Mouse (Mus musculus): ENCODE measurements around the gene Sept8. TPM values are rescaled to one million over a fixed set of nuclear protein-coding genes. Genes with fewer than 3 reads are reported as not detected.

Gene Sept8
- polyA plus RNA-seq, 1 experiment from 2014 or later, result 17.3 TPM

DNA sequence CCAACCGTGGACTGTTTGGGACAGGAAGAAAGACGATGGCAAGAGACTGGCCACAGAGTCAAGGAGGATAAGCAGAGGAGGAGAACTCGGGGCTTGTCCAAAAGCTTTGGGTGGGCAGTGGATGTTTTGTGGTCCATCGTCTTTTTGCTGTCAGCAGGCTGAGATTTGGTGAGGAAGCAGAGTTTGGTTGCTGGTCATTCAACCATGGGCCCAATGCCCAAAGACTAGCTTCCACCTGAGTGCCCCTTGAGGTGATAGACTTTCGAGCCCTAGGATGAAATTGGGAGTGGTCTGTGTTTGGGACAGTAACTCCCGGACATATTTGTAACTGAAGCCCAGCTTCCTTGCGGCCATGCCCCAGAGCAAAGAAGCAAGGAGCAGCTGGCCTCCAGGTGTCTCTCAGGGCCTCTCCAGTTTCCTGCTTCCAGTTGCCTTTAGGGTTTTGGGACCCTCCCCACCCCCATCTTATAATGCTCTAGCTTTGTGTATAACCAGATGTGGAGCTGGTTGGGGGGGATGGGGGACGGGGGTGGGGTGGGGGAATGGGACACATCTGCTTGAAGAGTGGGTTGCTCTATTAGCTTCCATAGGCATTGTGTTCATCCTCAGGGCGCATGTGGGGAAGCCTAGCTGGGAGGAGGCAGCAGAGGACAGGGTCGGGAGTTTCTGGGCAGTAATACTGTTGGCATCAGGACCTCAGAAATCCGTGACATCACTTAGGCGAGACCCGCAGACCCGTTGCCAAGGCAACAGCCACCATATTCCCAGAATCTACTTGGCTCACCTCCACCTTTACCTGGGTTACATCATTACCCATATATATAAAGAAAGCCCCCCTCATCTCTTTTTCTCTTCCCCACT, 4.7 kb downstream of the Sept8 start:
- H3K27ac ChIP-seq (replicated peaks; ENCODE audit: low read depth, low read length), result no peak overlapping the region
- WGBS, result 62% methylated on average over 14 of the region's 14 CpGs
- DNase-seq (ENCODE audit: low spot score) (peak; percentile 57), ATAC-seq (replicated peaks; ENCODE audit: insufficient number of reproducible peaks, low FRiP score, low TSS enrichment, low read depth) (no peak)
- no peaks in the 10 kb centered on the region; the same call in 1 of the 2 replicates for H3K4me1 ChIP-seq (ENCODE audit: control insufficient read depth, insufficient read depth, low read length)
- no peaks in the 10 kb centered on the region for H3K9me3 ChIP-seq (replicated peaks; ENCODE audit: control insufficient read depth, low read length)
- H3K9ac ChIP-seq (replicated peaks; ENCODE audit: low read length), result no peak overlapping the region
- H3K36me3 ChIP-seq (replicated peaks; ENCODE audit: control insufficient read depth, insufficient read depth, low read depth, low read length), result no peaks in the 10 kb centered on the region
- no peak overlapping the region for H3K4me3 ChIP-seq (ENCODE audit: low read depth, low read length)
- no peak overlapping the region for H3K4me2 ChIP-seq (ENCODE audit: low read depth, low read length)
- H3K27me3 ChIP-seq (ENCODE audit: control insufficient read depth, insufficient read depth, low read length), result 0 out of 2 replicates have a peak, but pooled peaks cover under 1% of the 10 kb centered on the region

GRCm38 (mm10) chr11:53524905-53525304, 5.8 kb downstream of the Sept8 start:
- WGBS, result 66% methylated on average over 6 of the region's 6 CpGs
- Histone ChIP-seq H3K27ac (replicated peaks; ENCODE audit: low read depth, low read length) (no peak overlapping the region), H3K27me3 (ENCODE audit: control insufficient read depth, insufficient read depth, low read length) (no peaks in the 10 kb centered on the region), H3K4me2 (ENCODE audit: low read depth, low read length) (no peak overlapping the region), H3K4me1 (ENCODE audit: control insufficient read depth, insufficient read depth, low read length) (no peaks in the 10 kb centered on the region), H3K4me3 (ENCODE audit: low read depth, low read length) (no peak overlapping the region), H3K9me3 (replicated peaks; ENCODE audit: control insufficient read depth, low read length) (no peaks in the 10 kb centered on the region), H3K36me3 (replicated peaks; ENCODE audit: control insufficient read depth, insufficient read depth, low read depth, low read length) (no peaks in the 10 kb centered on the region), H3K9ac (replicated peaks; ENCODE audit: low read length) (no peak overlapping the region)
- no peak for ATAC-seq (replicated peaks; ENCODE audit: insufficient number of reproducible peaks, low FRiP score, low TSS enrichment, low read depth)
- DNase-seq (ENCODE audit: low spot score), result no peak

- 24% methylated on average over 4 of the region's 4 CpGs for WGBS
- no peak overlapping the region for H3K27ac ChIP-seq (replicated peaks; ENCODE audit: low read depth, low read length)
- no peak overlapping the region for H3K4me2 ChIP-seq (ENCODE audit: low read depth, low read length)
- no peak overlapping the region for H3K4me3 ChIP-seq (ENCODE audit: low read depth, low read length)
- no peaks in the 10 kb centered on the region for H3K4me1 ChIP-seq (ENCODE audit: control insufficient read depth, insufficient read depth, low read length)
- DNase-seq (ENCODE audit: low spot score) (no peak), ATAC-seq (replicated peaks; ENCODE audit: insufficient number of reproducible peaks, low FRiP score, low TSS enrichment, low read depth) (no peak)
- no peaks in the 10 kb centered on the region for H3K9me3 ChIP-seq (replicated peaks; ENCODE audit: control insufficient read depth, low read length)
- H3K36me3 ChIP-seq (replicated peaks; ENCODE audit: control insufficient read depth, insufficient read depth, low read depth, low read length), result no peaks in the 10 kb centered on the region
- H3K27me3 ChIP-seq (ENCODE audit: control insufficient read depth, insufficient read depth, low read length), result no peaks in the 10 kb centered on the region
- H3K9ac ChIP-seq (replicated peaks; ENCODE audit: low read length), result no peak overlapping the region
Measured at GRCm38 (mm10) chr11:53525461-53525860, 6.4 kb downstream of the Sept8 start.

DNA sequence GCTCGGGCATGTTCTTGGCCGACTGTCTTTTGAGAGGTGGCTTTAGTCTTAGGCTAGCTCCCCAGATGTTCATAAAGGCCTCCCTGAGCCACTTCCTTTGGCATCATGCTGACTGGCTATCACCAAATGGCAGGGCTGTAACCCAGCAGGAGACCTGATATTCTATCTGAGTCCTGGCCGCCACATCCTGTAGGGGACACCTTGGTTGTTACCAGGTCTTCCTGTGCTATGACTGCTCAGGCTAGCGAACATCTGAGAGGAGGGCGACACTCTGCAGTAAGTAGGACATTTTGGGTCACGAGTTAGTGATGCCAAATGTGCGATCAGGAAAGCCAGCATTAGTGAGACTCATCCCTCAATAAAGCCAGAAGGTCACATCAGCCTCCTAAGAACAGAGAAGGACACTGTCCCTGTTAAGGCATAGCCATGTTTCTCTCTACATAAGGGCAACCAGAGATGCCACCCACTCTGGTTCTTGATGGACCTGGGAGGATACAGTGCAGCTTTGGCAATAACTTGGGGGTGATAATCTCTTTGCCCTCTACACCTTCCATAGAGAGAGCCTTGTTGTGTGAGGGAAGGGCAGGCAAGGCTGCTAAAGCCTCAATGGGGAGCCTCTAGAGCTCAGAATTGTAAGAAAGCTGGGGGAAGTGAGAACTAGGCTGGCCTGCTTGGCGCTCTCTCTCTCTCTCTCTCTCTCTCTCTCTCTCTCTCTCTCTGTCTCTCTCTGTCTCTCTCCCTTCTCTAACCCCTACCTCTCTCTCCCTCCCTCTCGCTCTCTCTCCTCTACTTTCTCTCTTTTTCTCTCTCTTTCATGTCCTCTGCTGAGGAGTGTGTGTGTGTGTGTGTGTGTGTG, 9.6 kb downstream of the Sept8 start:
- H3K27me3 ChIP-seq (ENCODE audit: control insufficient read depth, insufficient read depth, low read length), result no peaks in the 10 kb centered on the region
- no peaks in the 10 kb centered on the region for H3K9me3 ChIP-seq (replicated peaks; ENCODE audit: control insufficient read depth, low read length)
- H3K4me3 ChIP-seq (ENCODE audit: low read depth, low read length), result no peak overlapping the region
- 79% methylated on average over 9 of the region's 9 CpGs for WGBS
- H3K27ac ChIP-seq (replicated peaks; ENCODE audit: low read depth, low read length), result no peak overlapping the region
- DNase-seq (ENCODE audit: low spot score) (no peak), ATAC-seq (replicated peaks; ENCODE audit: insufficient number of reproducible peaks, low FRiP score, low TSS enrichment, low read depth) (no peak)
- H3K4me1 ChIP-seq (ENCODE audit: control insufficient read depth, insufficient read depth, low read length), result no peaks in the 10 kb centered on the region
- peaks cover 1% of the 10 kb centered on the region; the same call in 1 of the 2 replicates for H3K36me3 ChIP-seq (replicated peaks; ENCODE audit: control insufficient read depth, insufficient read depth, low read depth, low read length)
- no peak overlapping the region for H3K4me2 ChIP-seq (ENCODE audit: low read depth, low read length)
- H3K9ac ChIP-seq (replicated peaks; ENCODE audit: low read length), result no peak overlapping the region

GRCm38 (mm10) chr11:53529253-53529557, 10.1 kb downstream of the Sept8 start:
- Histone ChIP-seq H3K9ac (replicated peaks; ENCODE audit: low read length) (no peak overlapping the region), H3K36me3 (replicated peaks; ENCODE audit: control insufficient read depth, insufficient read depth, low read depth, low read length) (peaks cover 2% of the 10 kb centered on the region; the same call in 1 of the 2 replicates), H3K27ac (replicated peaks; ENCODE audit: low read depth, low read length) (no peak overlapping the region), H3K4me2 (ENCODE audit: low read depth, low read length) (no peak overlapping the region), H3K4me3 (ENCODE audit: low read depth, low read length) (no peak overlapping the region), H3K4me1 (ENCODE audit: control insufficient read depth, insufficient read depth, low read length) (no peaks in the 10 kb centered on the region), H3K9me3 (replicated peaks; ENCODE audit: control insufficient read depth, low read length) (no peaks in the 10 kb centered on the region), H3K27me3 (ENCODE audit: control insufficient read depth, insufficient read depth, low read length) (no peaks in the 10 kb centered on the region)
- 68% methylated on average over 6 of the region's 6 CpGs for WGBS
- ATAC-seq (replicated peaks; ENCODE audit: insufficient number of reproducible peaks, low FRiP score, low TSS enrichment, low read depth) (no peak), DNase-seq (ENCODE audit: low spot score) (no peak)

DNA sequence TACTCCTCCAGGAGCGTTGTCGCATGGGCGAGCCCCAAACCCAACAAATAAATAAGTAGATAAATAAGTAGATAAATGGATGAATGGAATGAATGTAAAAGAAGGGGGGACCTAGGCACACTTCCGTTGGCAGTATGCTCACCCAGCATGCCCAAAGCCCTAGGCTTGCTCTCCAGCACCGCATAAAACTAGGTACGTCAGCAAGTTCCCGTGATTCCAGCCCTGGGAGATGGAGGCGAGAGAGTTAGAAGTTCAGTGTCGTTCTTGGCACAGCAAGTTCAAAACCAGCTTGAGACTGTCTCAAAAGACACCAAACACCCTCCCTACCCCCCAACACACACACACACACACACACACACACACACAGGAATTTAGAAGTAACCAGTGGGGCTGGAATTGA, 10.9 kb downstream of the Sept8 start:
- ATAC-seq (replicated peaks; ENCODE audit: insufficient number of reproducible peaks, low FRiP score, low TSS enrichment, low read depth) (no peak), DNase-seq (ENCODE audit: low spot score) (no peak)
- Histone ChIP-seq H3K4me2 (ENCODE audit: low read depth, low read length) (no peak overlapping the region), H3K27me3 (ENCODE audit: control insufficient read depth, insufficient read depth, low read length) (no peaks in the 10 kb centered on the region), H3K9me3 (replicated peaks; ENCODE audit: control insufficient read depth, low read length) (no peaks in the 10 kb centered on the region), H3K9ac (replicated peaks; ENCODE audit: low read length) (no peak overlapping the region), H3K4me3 (ENCODE audit: low read depth, low read length) (no peak overlapping the region), H3K27ac (replicated peaks; ENCODE audit: low read depth, low read length) (no peak overlapping the region), H3K36me3 (replicated peaks; ENCODE audit: control insufficient read depth, insufficient read depth, low read depth, low read length) (peaks cover 2% of the 10 kb centered on the region; the same call in 1 of the 2 replicates), H3K4me1 (ENCODE audit: control insufficient read depth, insufficient read depth, low read length) (no peaks in the 10 kb centered on the region)
- WGBS, result 85% methylated on average over 9 of the region's 9 CpGs

- no peak overlapping the region for H3K27ac ChIP-seq (replicated peaks; ENCODE audit: low read depth, low read length)
- no peaks in the 10 kb centered on the region for H3K27me3 ChIP-seq (ENCODE audit: control insufficient read depth, insufficient read depth, low read length)
- H3K9ac ChIP-seq (replicated peaks; ENCODE audit: low read length), result no peak overlapping the region
- ATAC-seq (replicated peaks; ENCODE audit: insufficient number of reproducible peaks, low FRiP score, low TSS enrichment, low read depth) (no peak), DNase-seq (ENCODE audit: low spot score) (no peak)
- peaks cover 2% of the 10 kb centered on the region; the same call in 1 of the 2 replicates for H3K36me3 ChIP-seq (replicated peaks; ENCODE audit: control insufficient read depth, insufficient read depth, low read depth, low read length)
- H3K4me3 ChIP-seq (ENCODE audit: low read depth, low read length), result no peak overlapping the region
- no peaks in the 10 kb centered on the region for H3K4me1 ChIP-seq (ENCODE audit: control insufficient read depth, insufficient read depth, low read length)
- no peaks in the 10 kb centered on the region for H3K9me3 ChIP-seq (replicated peaks; ENCODE audit: control insufficient read depth, low read length)
- no peak overlapping the region for H3K4me2 ChIP-seq (ENCODE audit: low read depth, low read length)
- WGBS, result 92% methylated on average over 10 of the region's 10 CpGs
Measured at GRCm38 (mm10) chr11:53531578-53532230, 12.6 kb downstream of the Sept8 start.
